Mouse (Mus musculus) layer of hippocampus, adult 11-12 months (tissue): Measurements from ENCODE around the gene Rgs11.
"Not testable (repeated sequence)": the region's sequence is repeated elsewhere in the genome, so short reads cannot be mapped to it uniquely, and the experiment has no call there.

Experiments used
- DNase-seq: peaks from one replicate; pipeline ENCODE4 v3.0.0; 2022; ENCODE audit warnings: low spot score

Rgs11 gene

DNA sequence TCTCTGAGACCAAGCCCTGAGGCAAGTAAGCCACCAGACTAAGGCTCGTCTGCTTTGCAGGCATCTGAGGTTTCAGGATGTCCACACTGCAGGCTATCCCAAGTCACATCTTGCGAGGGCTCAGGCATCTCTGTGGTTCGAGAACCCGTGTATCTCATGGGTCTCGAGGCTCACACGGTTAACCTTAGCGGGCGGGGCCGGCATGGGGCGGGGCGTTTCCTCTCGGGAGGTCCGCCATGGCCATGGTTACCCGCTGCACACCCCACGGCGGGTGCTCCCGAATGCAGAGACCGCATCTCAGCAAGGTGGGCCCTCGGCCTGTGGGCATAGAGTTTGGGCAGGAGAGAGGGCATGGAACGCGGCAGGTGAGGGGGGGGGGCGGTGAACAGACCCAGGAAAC lies at the start of gene Rgs11:
Gene Rgs11 (plus strand): TSS at position 215 of the 400 bp plus-strand sequence.
- peak; percentile 37 for DNase-seq

DNA sequence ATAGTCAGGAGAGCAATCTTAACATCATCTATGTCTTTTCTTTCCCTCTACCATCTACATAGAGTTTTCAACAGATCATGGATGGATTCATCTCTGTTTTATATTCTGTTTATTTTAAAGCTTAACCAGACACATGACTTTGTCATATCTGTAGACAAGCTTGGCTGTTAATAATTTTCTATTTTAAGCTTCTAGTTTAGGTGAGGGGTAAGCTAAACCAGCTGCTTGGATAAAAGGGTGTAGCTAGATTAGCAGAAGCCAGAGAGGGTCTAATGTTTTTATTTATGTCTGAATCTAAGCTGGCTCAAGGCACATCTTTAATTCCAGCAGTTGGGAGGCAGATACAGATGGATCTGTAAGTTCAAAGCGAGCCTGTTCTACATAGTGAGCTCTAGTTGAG lies 40.0 kb upstream of the Rgs11 start:
- no peak for DNase-seq

DNA sequence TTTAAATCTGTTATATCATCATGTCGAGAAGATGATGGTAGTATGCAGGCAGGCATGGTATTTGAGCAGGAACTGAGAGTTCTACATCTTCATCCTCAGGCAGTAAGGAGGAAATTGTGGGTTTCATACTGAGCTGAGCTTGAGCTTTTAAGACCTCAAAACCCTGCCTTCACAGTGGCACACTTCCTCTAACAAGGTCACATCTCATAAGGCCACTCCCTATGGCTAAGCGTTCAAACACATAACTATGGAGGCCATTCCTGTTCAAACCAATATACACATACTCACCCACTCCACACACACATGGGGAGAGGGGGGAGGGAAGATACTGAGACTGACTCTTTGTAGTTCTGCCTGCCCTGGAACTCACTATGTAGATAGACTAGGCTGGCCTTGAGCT lies 34.7 kb upstream of the Rgs11 start:
- DNase-seq = no peak

DNA sequence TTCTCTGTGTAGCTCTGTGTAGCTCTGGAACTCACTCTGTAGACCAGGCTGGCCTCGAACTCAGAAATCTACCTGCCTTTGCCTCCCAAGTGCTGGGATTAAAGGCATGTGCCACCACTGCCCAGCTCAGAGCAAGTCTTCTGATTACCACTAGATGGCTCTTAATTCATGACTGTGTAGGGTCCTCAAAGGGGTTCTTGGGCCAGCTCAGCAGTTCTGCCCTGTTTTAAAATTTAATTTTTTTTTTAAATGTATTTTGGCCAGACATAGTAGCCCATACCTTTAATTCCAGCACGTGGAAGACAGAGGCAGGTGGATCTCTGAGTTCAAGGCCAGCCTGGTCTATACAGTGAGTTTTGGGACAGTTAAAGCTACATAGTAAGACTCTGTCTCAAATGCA lies 27.5 kb upstream of the Rgs11 start:
- DNase-seq = not testable (repeated sequence)

DNA sequence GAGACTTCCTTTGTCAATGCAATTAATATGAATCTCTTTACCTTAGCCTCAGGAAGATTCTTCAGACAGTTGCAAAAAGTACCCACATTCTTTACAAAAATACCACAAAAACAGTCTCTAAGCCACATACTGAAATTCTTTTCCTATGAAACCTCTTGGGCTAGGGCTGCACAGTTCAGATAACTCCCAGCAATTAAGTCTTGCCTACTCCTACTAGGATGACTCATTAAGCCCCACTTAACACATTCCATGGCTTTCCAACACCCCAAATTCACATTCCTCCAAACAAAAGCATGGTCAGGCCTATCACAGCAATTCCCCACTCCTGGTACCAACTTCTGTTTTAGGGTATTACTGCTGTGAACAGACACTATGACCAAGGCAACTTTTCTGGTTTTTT lies 24.1 kb upstream of the Rgs11 start:
- no peak for DNase-seq

DNA sequence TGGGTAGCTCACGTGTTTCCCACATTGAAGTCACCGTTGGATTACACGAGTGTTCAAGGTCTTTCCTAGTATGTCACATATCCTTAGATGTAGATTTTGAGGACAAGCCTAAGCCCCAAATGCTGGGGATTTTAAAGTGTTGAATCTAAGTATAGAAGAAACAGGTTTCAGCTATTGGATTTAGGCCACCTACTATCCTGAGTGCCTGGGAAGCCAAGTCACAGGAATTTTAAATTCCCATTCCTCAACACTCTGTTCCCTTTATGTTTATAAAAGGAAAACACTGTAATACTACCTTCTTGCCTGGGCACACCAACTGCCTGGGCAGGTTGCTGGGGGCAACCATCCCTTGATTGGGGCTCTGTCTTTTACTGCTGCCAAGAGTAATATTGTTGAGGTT lies 21.6 kb upstream of the Rgs11 start:
- no peak for DNase-seq

DNA sequence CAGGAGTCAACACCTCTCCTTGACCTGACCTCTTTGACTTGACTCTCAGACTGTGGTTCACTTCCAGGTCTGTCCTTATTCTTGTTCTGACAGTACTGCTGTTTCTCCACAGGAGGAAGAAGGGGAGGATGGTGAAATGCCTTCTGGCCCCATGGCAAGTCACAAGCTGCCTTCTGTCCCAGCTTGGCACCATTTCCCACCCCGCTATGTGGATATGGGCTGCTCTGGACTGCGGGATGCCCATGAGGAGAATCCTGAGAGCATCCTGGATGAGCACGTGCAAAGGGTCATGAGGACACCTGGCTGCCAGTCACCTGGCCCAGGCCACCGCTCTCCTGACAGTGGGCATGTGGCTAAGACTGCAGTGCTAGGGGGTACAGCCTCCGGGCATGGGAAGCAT lies 15.2 kb upstream of the Rgs11 start:
- DNase-seq = no peak

DNA sequence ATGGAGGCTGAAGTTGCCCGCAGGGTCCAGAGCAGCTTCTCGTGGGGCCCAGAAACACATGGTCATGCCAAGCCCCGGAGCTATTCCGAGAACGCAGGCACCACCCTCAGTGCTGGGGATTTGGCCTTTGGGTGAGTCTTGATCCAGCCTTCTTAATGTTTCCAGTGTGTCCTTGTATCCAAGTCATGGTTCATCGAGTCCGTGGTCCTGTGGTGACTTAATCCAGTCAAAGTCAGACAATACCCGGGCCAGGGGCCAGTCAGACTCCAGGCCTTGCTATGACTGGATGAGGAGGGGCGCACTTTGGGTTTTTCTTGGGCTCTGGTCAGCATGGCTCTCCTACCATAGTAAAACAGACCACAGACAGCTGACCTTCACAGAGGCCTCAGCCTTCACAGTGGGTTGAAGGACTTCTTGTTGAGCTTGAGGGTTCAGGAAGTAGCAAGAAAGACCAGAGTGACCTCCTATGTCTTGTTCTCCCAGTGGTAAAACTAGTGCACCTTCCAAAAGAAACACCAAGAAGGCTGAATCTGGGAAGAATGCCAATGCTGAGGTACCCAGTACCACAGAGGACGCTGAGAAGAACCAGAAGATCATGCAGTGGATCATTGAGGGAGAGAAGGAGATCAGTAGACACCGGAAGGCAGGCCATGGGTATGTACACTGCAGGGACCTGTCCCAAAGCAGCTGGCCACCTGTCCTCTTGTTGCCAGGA lies 14.5 kb upstream of the Rgs11 start:
- DNase-seq = no peak

DNA sequence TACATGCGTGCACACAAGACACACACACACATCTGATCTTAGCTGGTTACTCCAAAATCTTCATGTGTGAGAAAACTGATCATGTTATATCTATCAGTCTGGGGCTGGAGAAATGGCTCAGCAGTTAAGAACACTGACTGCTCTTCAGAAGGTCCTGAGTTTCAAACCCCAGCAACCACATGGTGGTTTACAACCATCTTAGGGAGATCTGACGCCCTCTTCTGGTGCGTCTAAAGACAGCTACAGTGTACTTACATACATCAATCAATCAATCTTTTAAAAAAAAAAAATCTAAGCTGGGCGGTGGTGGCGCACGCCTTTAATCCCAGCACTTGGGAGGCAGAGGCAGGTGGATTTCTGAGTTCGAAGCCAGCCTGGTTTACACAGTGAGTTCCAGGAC lies 11.3 kb upstream of the Rgs11 start:
- not testable (repeated sequence) for DNase-seq

DNA sequence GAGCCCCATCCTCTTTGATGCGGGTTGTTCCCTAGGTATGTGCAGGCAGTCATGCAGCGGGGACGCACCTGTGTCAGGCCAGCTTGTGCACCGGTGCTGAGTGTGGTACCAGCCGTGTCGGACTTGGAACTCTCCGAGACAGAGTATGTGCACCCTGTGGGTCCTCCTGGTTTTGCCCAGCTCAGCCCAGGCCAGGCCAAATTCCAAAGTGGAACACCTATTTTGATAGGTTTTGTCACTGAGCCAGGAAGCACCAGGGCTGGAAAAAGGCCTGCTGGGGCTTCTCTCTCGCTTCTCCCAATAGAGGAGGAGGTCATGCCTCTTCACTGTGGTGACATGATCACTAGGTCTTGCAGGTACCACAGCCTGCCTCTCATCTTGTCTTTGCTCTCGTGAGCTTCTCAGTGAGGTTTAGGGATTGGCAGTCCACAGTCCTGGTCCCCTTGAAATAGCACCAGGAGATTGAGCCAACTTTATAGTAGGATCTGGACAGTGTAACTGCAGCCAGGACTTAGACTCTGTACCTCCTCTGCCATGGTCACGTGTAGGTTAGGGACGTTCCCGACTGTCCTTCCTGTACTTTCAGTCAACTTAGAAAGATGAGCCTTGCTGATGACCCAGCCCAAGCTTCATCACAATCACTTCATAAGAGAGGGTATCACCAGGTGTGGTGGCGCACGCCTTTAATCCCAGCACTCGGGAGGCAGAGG lies 10.1 kb upstream of the Rgs11 start:
- DNase-seq = no peak

DNA sequence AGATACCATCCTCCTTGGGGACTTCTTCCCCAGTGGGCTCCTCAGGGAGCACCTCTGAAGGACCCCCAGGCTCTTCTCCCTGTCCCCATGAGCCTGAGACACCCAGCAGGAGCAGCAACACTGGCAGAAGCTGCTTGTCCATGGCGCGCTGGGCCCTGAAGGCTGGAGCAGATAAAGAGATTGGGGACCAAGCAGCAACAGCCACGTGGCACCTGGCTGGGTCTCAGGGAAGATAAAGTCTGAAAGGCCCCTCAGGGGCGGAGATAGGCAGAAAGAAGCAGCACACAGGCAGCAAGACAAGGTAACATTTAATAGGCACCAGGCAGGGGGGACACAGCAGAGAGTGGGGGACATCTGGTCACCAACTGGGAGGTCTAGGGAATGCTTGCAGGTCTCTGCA lies 3.9 kb upstream of the Rgs11 start, which contains the start of gene Pdia2:
Gene Pdia2 (minus strand): TSS at position 196 of the 400 bp plus-strand sequence.
- no peak for DNase-seq

DNA sequence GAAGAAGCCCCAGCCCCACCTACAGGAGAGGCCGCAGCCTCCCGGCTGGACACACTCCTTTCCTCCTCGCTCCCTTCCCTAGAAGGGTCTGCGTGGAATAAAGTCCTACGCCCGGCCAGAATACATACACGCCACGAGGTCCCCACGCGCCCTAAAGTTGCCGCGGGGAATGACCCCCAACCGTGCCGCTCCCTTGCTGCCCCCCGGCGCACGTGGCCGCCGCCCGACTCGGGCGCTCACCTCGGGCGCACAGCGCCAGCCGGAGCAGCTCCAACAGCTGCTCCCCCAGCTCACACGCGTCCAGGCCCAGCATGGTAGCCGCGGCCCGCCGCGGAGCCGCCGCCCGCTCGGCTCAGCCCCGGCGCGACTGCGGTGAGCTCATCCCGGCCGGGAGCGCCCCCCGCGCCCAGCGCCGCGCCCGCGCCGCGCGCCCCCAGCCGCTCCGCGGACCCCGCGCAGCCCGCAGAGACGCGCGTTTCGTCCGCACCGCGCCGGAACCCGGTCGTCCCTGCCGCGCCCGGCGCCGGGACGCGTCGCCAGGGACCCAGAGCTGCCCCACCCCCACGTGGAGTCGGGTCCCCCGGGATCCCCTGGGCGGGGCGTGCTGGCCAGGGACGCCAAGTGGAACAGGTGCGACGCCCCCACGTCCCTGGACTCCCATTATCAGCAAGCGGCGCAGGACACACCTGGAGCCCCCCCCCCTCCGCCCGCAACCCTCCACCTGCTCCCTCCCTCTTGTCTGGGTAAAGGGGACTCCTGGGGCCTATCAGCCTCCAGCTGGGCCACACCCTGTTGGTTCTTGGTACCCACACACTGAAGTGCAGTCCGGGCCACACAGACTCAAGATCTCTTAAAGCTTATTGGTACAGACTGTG lies 1.7 kb upstream of the Rgs11 start:
- no peak for DNase-seq

DNA sequence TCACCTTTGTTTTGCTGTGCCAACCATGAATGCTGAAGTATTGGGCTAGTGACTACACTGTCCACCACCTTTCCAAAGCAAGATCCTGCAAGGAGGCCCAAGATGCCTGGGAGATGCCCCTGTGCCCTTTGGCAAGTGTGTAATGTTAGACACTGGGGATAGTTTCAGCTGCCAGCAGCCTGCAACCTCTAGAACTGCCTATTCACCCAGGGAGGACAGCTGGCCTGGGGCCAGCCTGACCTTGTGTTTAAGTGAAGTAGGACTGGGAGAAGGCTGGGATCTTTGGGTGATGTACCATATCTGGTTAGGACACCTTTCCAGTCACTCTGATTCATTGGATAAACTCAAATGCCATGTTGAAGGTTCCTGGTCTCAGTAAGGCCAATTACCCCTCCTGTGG lies 753 bp upstream of the Rgs11 start:
- DNase-seq = no peak

DNA sequence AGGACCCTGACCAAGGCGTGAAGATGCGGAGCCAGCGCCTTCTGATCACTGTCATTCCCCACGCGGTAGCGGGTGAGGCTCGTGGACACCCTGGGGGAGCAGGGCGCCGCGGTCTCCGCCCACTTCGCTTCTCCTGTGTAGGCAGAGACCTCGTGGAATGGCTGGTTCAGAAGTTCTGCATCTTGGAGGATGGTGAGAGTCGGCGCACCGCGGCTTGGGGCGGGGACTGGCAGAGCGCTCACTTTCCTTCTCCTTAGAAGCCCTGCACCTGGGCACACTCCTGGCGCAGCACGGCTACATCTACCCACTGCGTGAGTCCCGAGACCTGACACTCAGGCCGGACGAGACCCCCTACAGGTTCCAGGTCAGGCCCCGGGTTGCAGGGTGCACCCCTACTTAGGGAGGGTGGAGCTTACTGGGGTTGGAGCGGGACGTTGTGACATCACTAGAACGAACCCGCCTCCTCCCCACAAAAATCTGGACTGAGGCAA lies 615 bp downstream of the Rgs11 start:
- DNase-seq = peak; percentile 54

DNA sequence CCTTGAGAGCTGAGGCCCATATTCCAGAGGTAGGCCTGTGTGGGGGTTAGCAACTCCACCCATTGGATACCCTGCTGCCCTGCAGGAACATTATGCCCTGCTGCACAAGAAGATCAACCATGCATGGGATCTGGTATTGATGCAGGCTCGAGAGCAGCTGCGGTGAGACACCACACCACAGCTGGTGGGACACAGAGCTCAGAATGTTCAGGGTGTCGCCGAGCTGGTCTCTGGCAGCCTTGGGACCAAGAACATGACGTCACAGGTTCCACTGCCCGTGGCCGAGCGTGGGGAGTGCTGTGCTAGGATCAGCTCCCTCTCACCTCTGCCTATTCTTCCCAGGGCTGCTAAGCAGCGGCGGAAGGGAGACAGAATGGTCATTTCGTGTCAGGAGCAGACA lies 2.0 kb downstream of the Rgs11 start:
- DNase-seq = no peak

DNA sequence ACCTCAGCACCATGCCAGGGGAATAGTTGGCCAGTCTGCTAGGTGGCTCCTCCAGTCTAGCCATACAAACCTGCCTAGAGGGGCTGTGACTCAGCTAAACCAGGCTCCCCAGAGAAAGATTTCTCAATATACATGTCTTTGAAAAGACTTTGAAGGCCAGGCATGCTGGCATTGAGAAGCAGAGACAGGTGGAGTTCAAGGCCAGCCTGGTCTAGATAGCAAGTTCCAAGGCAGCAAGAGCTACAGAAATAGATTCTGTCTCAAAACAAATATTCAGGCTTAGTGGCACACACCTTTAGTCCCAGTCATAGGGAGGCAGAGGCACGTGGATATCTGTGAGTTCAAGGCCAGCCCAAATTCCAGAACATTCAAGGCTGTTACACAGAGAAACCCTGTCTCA lies 3.6 kb downstream of the Rgs11 start:
- DNase-seq = no peak

DNA sequence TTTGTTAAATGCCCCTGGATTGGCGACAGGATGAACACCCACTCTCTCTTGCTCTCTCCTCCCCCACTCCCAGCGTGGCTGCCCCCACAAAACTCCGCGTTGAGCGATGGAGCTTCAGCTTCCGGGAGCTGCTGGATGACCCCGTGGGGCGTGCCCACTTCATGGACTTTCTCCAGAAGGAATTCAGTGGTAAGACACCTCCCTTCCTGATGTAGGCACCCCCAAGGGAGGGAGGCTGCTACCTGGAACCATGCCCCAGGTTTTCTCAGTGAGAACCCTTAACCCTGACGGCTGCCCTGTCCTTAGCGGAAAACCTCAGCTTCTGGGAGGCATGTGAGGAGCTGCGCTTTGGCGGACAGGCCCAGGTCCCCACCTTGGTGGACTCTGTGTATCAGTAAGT lies 4.9 kb downstream of the Rgs11 start, which contains the start of gene Arhgdig:
Gene Arhgdig (minus strand): TSS at position 101 of the 400 bp plus-strand sequence.
- no peak for DNase-seq

DNA sequence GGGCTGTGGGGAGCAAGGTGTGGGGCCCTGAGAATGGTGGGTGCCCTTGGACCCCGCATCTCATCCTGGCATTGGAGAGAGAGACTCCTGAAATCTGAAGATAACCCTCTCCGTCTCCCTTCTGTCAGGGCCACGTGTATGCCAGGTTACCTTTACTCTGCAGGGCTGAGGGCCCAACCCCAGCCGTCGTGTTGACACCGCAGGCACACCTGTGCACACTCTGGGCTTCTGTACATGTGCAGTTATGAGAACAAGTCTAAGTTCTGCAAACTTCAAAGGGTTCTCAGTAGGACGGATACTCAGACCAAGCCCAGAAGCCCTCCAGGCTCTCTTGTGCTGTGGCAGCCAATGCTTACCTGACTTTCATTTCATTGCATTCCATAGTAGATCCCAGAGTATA lies 9.5 kb downstream of the Rgs11 start:
- DNase-seq = no peak

DNA sequence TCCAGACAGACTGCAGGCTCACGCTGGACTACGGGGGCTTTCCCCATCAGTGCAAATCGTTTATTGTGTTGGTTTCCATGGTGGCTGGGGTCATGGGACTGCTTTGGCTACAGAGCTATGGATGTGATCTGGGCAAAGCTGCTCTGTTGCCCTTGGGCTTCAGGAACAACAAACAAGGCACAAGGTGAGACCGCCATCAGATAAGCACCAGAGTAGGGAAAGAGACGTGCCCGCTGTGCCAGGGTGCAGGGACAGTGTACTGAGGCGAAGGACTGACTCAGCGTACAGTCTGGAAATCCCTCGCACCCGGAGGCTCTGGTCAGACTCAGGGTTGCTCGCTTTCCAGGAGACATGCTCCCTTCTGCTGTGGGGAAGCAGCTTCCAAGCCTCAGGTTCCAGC lies 9.9 kb downstream of the Rgs11 start:
- DNase-seq = no peak

DNA sequence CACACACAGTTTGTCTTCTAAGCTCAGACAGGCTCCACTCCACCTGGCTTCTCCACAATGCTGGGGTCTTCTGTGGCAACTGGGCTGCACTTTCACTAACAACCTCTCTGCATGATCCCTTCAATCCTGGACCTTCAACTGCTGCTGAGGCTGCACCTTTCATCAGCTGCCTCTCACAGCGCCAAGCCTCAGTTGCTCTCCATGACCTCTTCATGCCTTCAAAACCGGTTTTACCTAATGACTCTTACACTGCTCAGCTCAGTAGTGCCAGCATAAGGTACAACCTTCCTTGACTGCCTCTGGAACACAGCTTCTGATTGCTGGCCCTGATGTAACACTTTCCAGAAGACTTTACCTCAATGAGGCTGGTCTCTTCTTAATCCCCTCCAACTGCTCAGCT lies 18.8 kb downstream of the Rgs11 start:
- no peak for DNase-seq

DNA sequence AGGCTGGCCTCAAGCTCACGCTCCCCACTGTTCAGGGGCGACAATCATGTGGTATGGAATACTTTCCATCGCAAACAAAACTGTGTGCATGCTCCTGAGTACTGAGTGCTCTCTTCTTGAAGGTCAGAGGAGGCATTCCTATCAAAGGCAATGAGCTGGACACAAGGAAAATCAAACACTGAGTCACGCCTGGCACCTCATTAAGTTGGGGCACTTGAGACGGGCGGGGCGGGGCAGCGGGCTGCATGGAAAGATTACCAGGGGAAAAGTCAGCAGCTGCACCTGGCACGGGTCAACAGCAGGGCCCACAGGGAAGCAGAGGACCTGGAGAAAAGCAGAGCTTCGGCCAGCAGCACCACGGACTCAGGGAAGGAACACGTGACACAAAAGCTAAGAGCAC lies 22.4 kb downstream of the Rgs11 start:
- no peak for DNase-seq

DNA sequence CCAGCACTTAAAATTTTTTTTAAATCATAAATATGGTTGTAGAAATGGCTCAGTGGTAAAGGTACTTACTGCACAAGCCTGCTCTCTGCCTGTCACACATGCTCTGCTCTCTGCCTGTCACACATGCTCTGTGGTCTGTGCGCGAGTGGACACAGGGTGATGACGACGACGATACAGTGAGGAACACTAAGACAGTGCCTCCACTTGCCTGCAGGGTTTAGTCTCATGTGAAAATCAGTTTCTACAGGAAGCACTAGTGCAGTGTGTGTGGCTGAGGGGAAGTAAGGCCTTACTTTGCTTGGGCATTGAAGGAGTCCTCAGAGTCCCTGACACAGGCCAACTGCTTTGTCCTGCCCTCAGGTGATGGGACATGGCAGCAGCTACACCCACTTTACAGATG lies 27.0 kb downstream of the Rgs11 start:
- no peak for DNase-seq

DNA sequence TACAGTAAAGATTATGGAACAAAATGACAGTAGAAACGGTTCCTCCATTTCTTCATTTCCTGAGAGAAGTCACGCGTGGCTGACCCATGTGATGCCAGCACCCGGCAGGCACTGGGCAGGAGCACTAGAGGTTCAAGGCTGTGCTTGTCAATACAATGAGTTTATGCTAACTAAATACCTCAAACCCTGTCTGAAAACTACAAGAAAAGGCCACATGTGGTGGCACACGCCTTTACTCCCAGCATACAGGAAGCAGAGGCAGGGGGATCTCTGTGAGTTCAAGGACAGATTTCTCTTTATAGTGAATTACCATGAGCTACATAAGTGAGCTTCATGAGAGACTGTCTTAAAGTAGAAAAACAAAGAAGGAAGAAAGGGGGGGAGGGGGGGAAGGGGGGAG lies 28.4 kb downstream of the Rgs11 start:
- no peak for DNase-seq
